Mouse (Mus musculus) ovary, postnatal 10 days (tissue): ENCODE data around the gene B4galnt1.
A peak's percentile ranks its signal among the peaks of the same experiment; 100 is the strongest.

Experiments
- DNase-seq: peaks from one replicate; pipeline ENCODE4 v3.0.0; 2022; ENCODE audit warnings: low spot score

Gene B4galnt1

DNA sequence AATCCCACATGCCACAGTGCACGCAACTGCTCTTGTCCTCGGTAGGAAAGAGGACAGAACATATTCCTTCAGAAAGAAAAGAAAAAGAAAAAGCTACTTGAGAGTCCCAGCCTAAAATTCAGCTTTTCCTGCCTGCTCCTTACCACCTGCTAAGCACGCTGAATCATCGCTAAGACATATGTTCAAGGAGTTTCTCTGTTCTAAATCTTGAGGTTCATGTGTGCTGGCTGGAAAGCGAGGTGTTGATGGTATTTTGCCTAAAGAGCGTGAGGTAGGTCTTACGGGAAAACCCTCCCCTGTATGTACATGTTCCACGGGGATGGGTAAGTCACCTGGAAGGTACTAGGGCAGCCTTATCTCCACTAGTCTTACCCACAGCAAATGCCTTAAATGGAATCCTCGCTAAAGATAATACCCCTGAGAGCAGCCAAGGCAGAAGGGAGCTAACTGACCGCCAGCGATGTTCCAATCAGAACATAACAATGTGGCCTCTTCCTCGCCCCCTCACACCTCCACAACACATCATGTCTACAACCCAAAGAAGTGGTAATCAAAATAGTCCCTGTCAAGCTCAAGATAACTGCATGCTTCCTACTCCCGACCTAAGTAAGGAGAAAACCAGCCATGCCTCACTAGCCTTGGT lies 45.0 kb downstream of the B4galnt1 start:
- DNase-seq: no peak

GRCm38 (mm10) chr10:127210961-127211405 lies 46.0 kb downstream of the B4galnt1 start:
- no peak for DNase-seq

DNA sequence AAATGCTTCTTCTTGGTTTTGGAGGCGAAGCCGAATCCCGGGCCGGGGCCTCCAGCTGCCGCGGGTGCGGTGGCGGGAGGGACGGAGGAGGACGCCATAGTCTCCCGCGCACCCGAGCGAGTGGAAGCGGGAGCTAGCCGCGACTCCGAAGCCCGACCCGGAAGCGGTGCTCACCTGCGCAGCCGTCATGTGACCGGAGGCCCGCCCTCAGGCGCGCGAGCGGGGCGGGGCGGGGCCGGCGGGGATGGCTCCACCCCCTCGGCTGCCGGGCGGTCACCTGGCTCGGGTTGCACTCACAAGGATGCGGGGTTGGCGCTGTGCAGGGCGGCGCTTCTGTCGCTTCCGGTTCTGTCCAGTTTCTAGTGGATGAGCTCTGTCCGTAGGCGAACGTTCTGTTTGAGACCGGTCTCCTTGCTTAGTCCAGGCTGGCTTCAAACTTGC lies 46.4 kb downstream of the B4galnt1 start, which contains the start of gene Pip4k2c:
TSS of gene Pip4k2c (minus strand) at position 172 of the 441 bp plus-strand sequence.
- DNase-seq: peak; percentile 77

DNA sequence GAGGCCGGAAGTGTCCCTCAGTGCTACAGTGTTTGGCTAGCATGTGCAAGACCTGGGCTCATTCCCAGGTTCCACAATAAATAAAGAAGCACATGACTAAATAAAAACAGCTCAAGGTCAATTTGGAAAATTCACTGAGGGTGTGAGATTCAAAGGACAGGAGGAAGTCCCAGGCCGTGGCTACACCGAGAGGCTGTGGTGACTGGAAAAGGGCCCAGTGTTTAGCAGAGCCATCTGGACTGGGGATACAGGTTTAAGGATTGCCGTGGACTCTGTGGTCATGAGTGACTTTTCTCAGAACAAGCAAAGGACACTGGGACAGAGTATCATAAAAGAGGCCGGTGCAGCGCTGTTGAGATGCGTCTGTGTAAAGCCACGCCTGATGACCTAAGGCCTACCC lies 48.2 kb downstream of the B4galnt1 start:
- DNase-seq: no peak

DNA sequence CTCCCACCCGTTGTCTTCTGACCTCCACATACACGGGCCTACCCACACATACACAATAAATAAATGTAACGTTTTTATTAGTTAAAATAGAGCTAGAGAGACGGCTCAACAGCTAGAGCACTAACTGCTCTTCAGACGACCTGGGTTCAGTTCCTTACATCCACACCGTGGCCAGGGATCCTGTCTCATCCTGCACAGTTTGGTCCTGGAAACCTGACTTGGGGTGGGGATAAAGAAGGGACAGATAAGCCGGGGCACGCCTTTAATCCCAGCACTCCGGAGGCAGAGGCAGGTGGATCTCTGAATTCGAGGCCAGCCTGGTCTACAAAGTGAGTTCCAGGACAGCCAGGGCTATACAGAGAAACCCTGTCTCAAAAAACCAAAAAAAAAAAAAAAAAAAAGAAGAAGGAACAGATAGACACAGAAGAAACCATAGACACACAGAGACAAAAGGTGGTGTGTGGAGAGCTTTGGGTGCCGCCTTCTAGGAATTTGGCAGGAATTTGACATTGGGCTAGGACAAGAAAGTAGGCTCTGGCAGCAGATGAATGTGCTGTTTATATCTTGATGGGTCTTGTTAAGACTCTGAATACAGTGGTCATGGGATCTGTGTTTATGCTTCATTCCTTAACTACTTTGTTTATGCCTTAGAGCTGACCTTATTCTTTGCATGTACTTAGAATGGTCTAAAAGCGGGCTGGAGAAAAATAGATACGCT lies 48.8 kb downstream of the B4galnt1 start:
- no peak for DNase-seq

DNA sequence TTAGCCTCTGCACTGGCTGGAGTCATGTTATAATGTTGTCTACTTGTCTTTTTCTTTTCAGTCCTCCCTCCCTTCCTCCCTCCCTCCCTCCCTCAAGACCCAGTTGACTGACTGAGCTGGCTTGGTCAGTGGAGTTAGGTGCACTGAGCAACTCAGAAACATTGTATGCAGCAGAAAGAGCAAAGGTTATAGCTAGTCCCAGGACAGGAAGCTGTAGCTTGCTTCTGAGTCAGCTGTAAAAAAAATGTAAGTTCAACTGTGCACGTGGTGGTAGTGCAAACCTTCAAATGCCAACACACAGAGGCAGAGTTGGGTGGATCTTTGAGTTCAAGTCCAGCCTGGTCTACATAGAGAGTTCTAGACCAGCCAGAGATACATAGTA lies 49.4 kb downstream of the B4galnt1 start:
- DNase-seq: no peak

GRCm38 (mm10) chr10:127216456-127216855 lies 51.4 kb downstream of the B4galnt1 start:
- no peak for DNase-seq

DNA sequence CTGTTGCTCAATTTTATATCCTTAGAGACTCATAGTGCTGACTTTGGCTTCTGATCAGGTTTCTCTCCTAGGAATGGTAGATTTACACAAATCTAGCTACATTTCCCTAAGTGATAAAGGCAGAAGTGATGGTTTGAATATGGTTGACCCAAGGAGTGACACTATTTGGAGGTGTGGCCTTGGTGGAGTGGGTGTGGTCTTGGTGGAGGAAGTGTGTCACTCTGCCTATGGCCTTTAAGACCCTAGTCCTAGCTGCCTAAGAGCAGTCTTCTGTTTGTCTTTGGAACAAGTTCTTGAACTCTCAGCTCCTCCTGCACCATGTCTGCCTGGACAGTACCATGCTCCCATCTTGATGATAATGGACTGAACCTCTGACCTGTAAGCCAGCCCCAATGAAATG lies 52.2 kb downstream of the B4galnt1 start:
- DNase-seq: no peak

- DNase-seq: no peak
These were observed 53.3 kb downstream of the B4galnt1 start for GRCm38 (mm10) chr10:127218339-127218738.
